14 mouse cellular contexts compared by ENCODE assay signal in genomic region chr19:9946986-9947385, GRCm38 (mm10). TPM values are rescaled to one million over a fixed set of nuclear protein-coding genes. Genes with fewer than 3 reads are reported as not detected.
A peak's percentile ranks its signal among the peaks of the same experiment; 100 is the strongest.
DNase-seq lines count a peak whose midpoint lies in the region; ATAC-seq and TF ChIP-seq lines count a peak whose summit lies in the region.
"Had no signal": no experiment of that assay in that cellular context is flagged by ENCODE, and none has a peak within 500 bp of the region (broad histone marks: within the 10 kb centered on the region; RNA-seq: fewer than 3 reads in every experiment).

No protein-coding gene starts in this region.

- no peak for ATAC-seq in midbrain, postnatal 0 days (ENCODE audit: low FRiP score)
- ATAC-seq in heart, embryonic 13.5 days (ENCODE audit: extremely low read depth, insufficient number of reproducible peaks, low FRiP score, low TSS enrichment): no peak
- ATAC-seq: activated CD4-positive, CD25-positive, alpha-beta regulatory T cell, adult 4 months had no signal

- H3K27ac ChIP-seq in gastrocnemius, adult 2 months: peak overlapping the region; percentile 63
- H3K27ac ChIP-seq in midbrain, postnatal 0 days (ENCODE audit: low read depth, low read length): no peak overlapping the region
- no peak overlapping the region for H3K27ac ChIP-seq in midbrain, embryonic 10.5 days (replicated peaks)
- H3K27ac ChIP-seq in heart, embryonic 13.5 days (replicated peaks): peak overlapping the region; percentile 34
- H3K27ac ChIP-seq: liver, embryonic 15.5 days had no signal

- intact Hi-C loops in gastrocnemius, adult 2 months (cut with DNase I): loop anchor here (5.0 kb wide), 1 partner anchor 35 kb away; the partner anchor contains the start of gene Fth1

- no peak overlapping the region for H3K4me2 ChIP-seq in midbrain, postnatal 0 days (ENCODE audit: low read depth, low read length, poor library complexity, severe bottlenecking)
- H3K4me2 ChIP-seq in heart, embryonic 13.5 days: no peak overlapping the region
- H3K4me2 ChIP-seq: liver, embryonic 15.5 days had no signal

- no peak for TF ChIP-seq CTCF in gastrocnemius, adult 2 months (IDR thresholded peaks at IDR 0.05)
- no peak for TF ChIP-seq CTCF in midbrain, postnatal 0 days (IDR thresholded peaks at IDR 0.05)

- H3K9ac ChIP-seq in midbrain, postnatal 0 days (replicated peaks; ENCODE audit: low read length, poor library complexity, severe bottlenecking): no peak overlapping the region
- H3K9ac ChIP-seq in heart, embryonic 13.5 days: no peak overlapping the region
- H3K9ac ChIP-seq: liver, embryonic 15.5 days had no signal

- WGBS in midbrain, postnatal 0 days: 82% methylated on average over 3 of the region's 3 CpGs
- whole genome bisulfite sequencing in midbrain, embryonic 10.5 days: 84% methylated on average over 3 of the region's 3 CpGs
- WGBS in heart, embryonic 13.5 days: 69% methylated on average over 3 of the region's 3 CpGs

- H3K4me1 ChIP-seq in midbrain, postnatal 0 days (ENCODE audit: insufficient read depth, low read length): no peaks in the 10 kb centered on the region
- peaks cover 13% of the 10 kb centered on the region for H3K4me1 ChIP-seq in midbrain, embryonic 10.5 days
- peaks cover 37% of the 10 kb centered on the region for H3K4me1 ChIP-seq in heart, embryonic 13.5 days

- peak; percentile 36 for DNase-seq in gastrocnemius, adult 2 months
- no peak for DNase-seq in gastrocnemius, postnatal 10 days
- peak; percentile 16 for DNase-seq in midbrain, postnatal 0 days (ENCODE audit: low spot score)
- no peak for DNase-seq in midbrain, embryonic 10.5 days (ENCODE audit: low spot score)
- DNase-seq in lung, postnatal 36 days: peak; percentile 60
- no peak for DNase-seq in layer of hippocampus, adult 9-10 months (ENCODE audit: low spot score)
- DNase-seq in cerebellum, adult 11 months: no peak
- DNase-seq: cerebellum, adult 9-11 months had no signal

- no peaks in the 10 kb centered on the region for H3K9me3 ChIP-seq in midbrain, postnatal 0 days (ENCODE audit: low read length)
- H3K9me3 ChIP-seq in midbrain, embryonic 10.5 days (replicated peaks): no peaks in the 10 kb centered on the region; the same call in 1 of the 2 replicates
- peaks cover 6% of the 10 kb centered on the region; the same call in 1 of the 2 replicates for H3K9me3 ChIP-seq in heart, embryonic 13.5 days
- H3K9me3 ChIP-seq: liver, embryonic 15.5 days had no signal

- no peaks in the 10 kb centered on the region for H3K36me3 ChIP-seq in midbrain, postnatal 0 days (ENCODE audit: insufficient read depth, low read length)
- H3K36me3 ChIP-seq in midbrain, embryonic 10.5 days: no peaks in the 10 kb centered on the region
- H3K36me3 ChIP-seq in heart, embryonic 13.5 days: no peaks in the 10 kb centered on the region
- H3K36me3 ChIP-seq: liver, embryonic 15.5 days had no signal

- H3K4me3 ChIP-seq in gastrocnemius, adult 2 months: no peak overlapping the region
- H3K4me3 ChIP-seq in midbrain, postnatal 0 days (ENCODE audit: low read depth, low read length): no peak overlapping the region
- no peak overlapping the region for H3K4me3 ChIP-seq in midbrain, embryonic 10.5 days
- H3K4me3 ChIP-seq in heart, embryonic 13.5 days: no peak overlapping the region
- H3K4me3 ChIP-seq: erythroblast, embryonic 14.5 days; liver, embryonic 15.5 days had no signal

- H3K27me3 ChIP-seq in midbrain, postnatal 0 days (ENCODE audit: insufficient read depth, low read length): no peaks in the 10 kb centered on the region
- H3K27me3 ChIP-seq in midbrain, embryonic 10.5 days (ENCODE audit: low read depth, poor library complexity, severe bottlenecking): no peaks in the 10 kb centered on the region; the same call in 1 of the 2 replicates
- no peaks in the 10 kb centered on the region for H3K27me3 ChIP-seq in heart, embryonic 13.5 days (replicated peaks)
- H3K27me3 ChIP-seq: CH12.LX; liver, embryonic 15.5 days had no signal

RNA-seq across cellular contexts. Expression of gene Fth1, which starts 33.4 kb away (rescaled TPM):
- 1,000 to 10,000 TPM; 2,168 to 2,432 TPM for total RNA-seq in gastrocnemius, adult 2 months (2021)
- total RNA-seq in gastrocnemius, postnatal 10 days (2021): 1,000 to 10,000 TPM; 2,152 to 2,273 TPM
- total RNA-seq in midbrain, postnatal 0 days (2014; rRNA removed): 337 and 436 TPM in 2 replicates
- polyA plus RNA-seq in midbrain, postnatal 0 days (2015; fragmentation: Nextera tagmentation; extraction: Ambion mirVana): 2,585 and 2,689 TPM in 2 replicates
- 1,350 and 1,398 TPM in 2 replicates for polyA plus RNA-seq in midbrain, embryonic 10.5 days (2016; fragmentation: Nextera tagmentation; extraction: Ambion mirVana)
- 2,189 and 2,554 TPM in 2 replicates for polyA plus RNA-seq in heart, embryonic 13.5 days (2015; fragmentation: Nextera tagmentation; extraction: Ambion mirVana)

RNA-seq across cellular contexts. Expression of gene Incenp, which starts 47.6 kb away (rescaled TPM):
- total RNA-seq in gastrocnemius, adult 2 months (2021): 1 to 10 TPM; 2.1 to 2.7 TPM
- total RNA-seq in gastrocnemius, postnatal 10 days (2021): 10 to 100 TPM; 16.2 to 20.5 TPM
- total RNA-seq in midbrain, postnatal 0 days (2014; rRNA removed): 11.0 and 20.0 TPM in 2 replicates
- polyA plus RNA-seq in midbrain, postnatal 0 days (2015; fragmentation: Nextera tagmentation; extraction: Ambion mirVana): 13.3 and 13.8 TPM in 2 replicates
- polyA plus RNA-seq in midbrain, embryonic 10.5 days (2016; fragmentation: Nextera tagmentation; extraction: Ambion mirVana): 142 and 150 TPM in 2 replicates
- 68.6 and 69.4 TPM in 2 replicates for polyA plus RNA-seq in heart, embryonic 13.5 days (2015; fragmentation: Nextera tagmentation; extraction: Ambion mirVana)

RNA-seq across cellular contexts. Expression of gene Best1, which starts 54.4 kb away (rescaled TPM):
- under 1 TPM; 0.28 to 0.46 TPM for total RNA-seq in gastrocnemius, adult 2 months (2021)
- 1 to 10 TPM in 1 of 2 experiments, under 1 TPM in 1; 0.59 to 1.1 TPM for total RNA-seq in gastrocnemius, postnatal 10 days (2021)
- 2.5 and 4.1 TPM in 2 replicates for total RNA-seq in midbrain, postnatal 0 days (2014; rRNA removed)
- 2.9 and 3.5 TPM in 2 replicates for polyA plus RNA-seq in midbrain, postnatal 0 days (2015; fragmentation: Nextera tagmentation; extraction: Ambion mirVana)
- polyA plus RNA-seq in midbrain, embryonic 10.5 days (2016; fragmentation: Nextera tagmentation; extraction: Ambion mirVana): 1.4 and 2.0 TPM in 2 replicates
- polyA plus RNA-seq in heart, embryonic 13.5 days (2015; fragmentation: Nextera tagmentation; extraction: Ambion mirVana): 0.23 and 0.27 TPM in 2 replicates
- total RNA-seq: hematopoietic stem cell, adult 5-6 weeks had no signal
- polyA plus RNA-seq: activated CD4-positive, CD25-positive, alpha-beta regulatory T cell, adult 4 months; erythroblast, embryonic 14.5 days had no signal

RNA-seq across cellular contexts. Expression of gene Rab3il1, which starts 54.5 kb away (rescaled TPM):
- 1 to 10 TPM; 4.0 to 4.7 TPM for total RNA-seq in gastrocnemius, adult 2 months (2021)
- total RNA-seq in gastrocnemius, postnatal 10 days (2021): 10 to 100 TPM; 15.0 to 18.9 TPM
- total RNA-seq in midbrain, postnatal 0 days (2014; rRNA removed): 20.6 and 23.3 TPM in 2 replicates
- 21.7 and 23.5 TPM in 2 replicates for polyA plus RNA-seq in midbrain, postnatal 0 days (2015; fragmentation: Nextera tagmentation; extraction: Ambion mirVana)
- 34.6 and 35.6 TPM in 2 replicates for polyA plus RNA-seq in midbrain, embryonic 10.5 days (2016; fragmentation: Nextera tagmentation; extraction: Ambion mirVana)
- 32.5 and 36.7 TPM in 2 replicates for polyA plus RNA-seq in heart, embryonic 13.5 days (2015; fragmentation: Nextera tagmentation; extraction: Ambion mirVana)

Comparison
In these comparisons a context has a peak if more than half of its experiments do, and no peak if none do; other contexts are left out.
1. DNase-seq: peak in gastrocnemius, adult 2 months (single experiment), midbrain, postnatal 0 days (single experiment) and lung, postnatal 36 days (single experiment); none in gastrocnemius, postnatal 10 days (single experiment), midbrain, embryonic 10.5 days (single experiment), layer of hippocampus, adult 9-10 months (single experiment) and cerebellum, adult 11 months (single experiment).
2. H3K27ac ChIP-seq: peak in gastrocnemius, adult 2 months (single experiment) and heart, embryonic 13.5 days (single experiment); none in midbrain, postnatal 0 days (single experiment) and midbrain, embryonic 10.5 days (single experiment).